Mouse (Mus musculus) hindbrain, postnatal 0 days (tissue): ENCODE measurements at regions not wholly inside any gene's neighbourhood (a gene's known extent, or its start where the extent isn't known, plus 50 kb on each side); places are given as distances from the start of the nearest gene placed in this dataset.

Experiments
- ATAC-seq: fragments of 200-750 bp; cut with Nextera tagmentation; 2 replicates; pipeline ENCODE4 v1.8.0; 2017; ENCODE audit warnings: mild to moderate bottlenecking, moderate TSS enrichment, moderate library complexity
- DNase-seq: peaks from one replicate; pipeline ENCODE4 v3.0.0-alpha.2; 2015; ENCODE audit warnings: low spot score
- H3K27ac ChIP-seq: fragments of 300-500 bp; sonication (generic); 2 replicates; pipeline ENCODE4 v1.5.1; 2014; ENCODE audit warnings: mild to moderate bottlenecking
- H3K27me3 ChIP-seq: fragments of 300-500 bp; sonication (generic); 2 replicates; pipeline ENCODE4 v1.6.1; 2014; ENCODE audit warnings: low read length, mixed read lengths; ENCODE audit not compliant: insufficient read depth
- H3K36me3 ChIP-seq: fragments of 300-500 bp; sonication (generic); 2 replicates; pipeline ENCODE4 v1.6.1; 2014; ENCODE audit warnings: low read length, mixed read lengths; ENCODE audit not compliant: insufficient read depth
- H3K4me1 ChIP-seq: fragments of 300-500 bp; sonication (generic); 2 replicates; pipeline ENCODE4 v1.6.1; 2014; ENCODE audit warnings: antibody characterized with exemption, low read length, mixed read lengths; ENCODE audit not compliant: insufficient read depth
- H3K4me2 ChIP-seq: fragments of 300-500 bp; sonication (generic); 2 replicates; pipeline ENCODE4 v1.6.1; 2014; ENCODE audit warnings: low read depth, mild to moderate bottlenecking, low read length, moderate library complexity, mixed read lengths
- H3K4me3 ChIP-seq: fragments of 300-500 bp; sonication (generic); 2 replicates; pipeline ENCODE4 v1.5.1; 2014; ENCODE audit warnings: low read length
- H3K9ac ChIP-seq: fragments of 300-500 bp; sonication (generic); replicated peaks from 2 replicates; pipeline ENCODE4 v1.6.1; 2014; ENCODE audit warnings: mild to moderate bottlenecking, low read length, moderate library complexity, mixed read lengths
- H3K9me3 ChIP-seq: fragments of 300-500 bp; sonication (generic); 2 replicates; pipeline ENCODE4 v1.6.1; 2016; ENCODE audit warnings: low read length, mixed read lengths
- CTCF ChIP-seq: IDR thresholded peaks from 2 replicates; pipeline ENCODE4 v1.5.1; 2016; ENCODE audit warnings: antibody characterized with exemption, control low read depth, low read depth
- WGBS: fragments of 180-500 bp; shearing (Covaris S2); extraction: QIAGEN DNeasy Blood & Tissue Kit; methylation state at CpG from one replicate; pipeline ENCODE4 v1.1.7; 2014; 5-methylcytosine and 5-hydroxymethylcytosine counted together

- H3K27me3 ChIP-seq, result no peaks in the 10 kb centered on the region
- no peak for TF ChIP-seq CTCF
- H3K9me3 ChIP-seq, result no peaks in the 10 kb centered on the region
- H3K4me2 ChIP-seq, result no peak overlapping the region
- H3K36me3 ChIP-seq, result no peaks in the 10 kb centered on the region
- no peaks in the 10 kb centered on the region for H3K4me1 ChIP-seq
- no peak overlapping the region for H3K9ac ChIP-seq
- H3K27ac ChIP-seq, result no peak overlapping the region
- ATAC-seq, result no peak
- H3K4me3 ChIP-seq, result no peak overlapping the region
- DNase-seq, result no peak
- WGBS, result 83% methylated on average over 1 of the region's 1 CpGs
These were observed 52.4 kb upstream of the Plxna2 start for GRCm38 (mm10) chr1:194565574-194565973.

DNA sequence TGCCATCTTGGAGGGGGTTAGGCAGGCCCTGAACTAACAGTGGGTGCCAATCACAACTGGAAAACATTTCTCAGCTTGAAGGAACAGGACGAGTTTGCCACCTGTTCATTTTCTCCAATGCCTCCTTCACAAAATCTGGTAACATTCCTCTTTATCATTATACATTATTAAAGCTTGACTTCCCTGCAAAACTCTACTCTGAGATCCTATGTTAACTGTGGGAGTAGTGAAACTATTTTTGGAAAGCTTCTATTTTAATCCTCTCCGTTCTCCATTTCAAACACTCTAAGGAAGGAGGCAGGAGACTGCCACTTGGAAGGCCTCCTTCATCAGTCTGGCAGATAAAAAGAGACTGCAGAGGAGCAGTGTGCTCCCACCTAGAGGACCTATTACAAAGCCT lies 54.1 kb upstream of the Plxna2 start:
- TF ChIP-seq CTCF, result no peak
- no peak overlapping the region for H3K4me2 ChIP-seq
- H3K4me3 ChIP-seq, result no peak overlapping the region
- no peaks in the 10 kb centered on the region for H3K9me3 ChIP-seq
- DNase-seq (no peak), ATAC-seq (no peak)
- no peak overlapping the region for H3K9ac ChIP-seq
- no peaks in the 10 kb centered on the region for H3K27me3 ChIP-seq
- H3K4me1 ChIP-seq, result no peaks in the 10 kb centered on the region
- 53% methylated on average over 2 of the region's 2 CpGs for WGBS
- H3K27ac ChIP-seq, result no peak overlapping the region
- H3K36me3 ChIP-seq, result no peaks in the 10 kb centered on the region

DNA sequence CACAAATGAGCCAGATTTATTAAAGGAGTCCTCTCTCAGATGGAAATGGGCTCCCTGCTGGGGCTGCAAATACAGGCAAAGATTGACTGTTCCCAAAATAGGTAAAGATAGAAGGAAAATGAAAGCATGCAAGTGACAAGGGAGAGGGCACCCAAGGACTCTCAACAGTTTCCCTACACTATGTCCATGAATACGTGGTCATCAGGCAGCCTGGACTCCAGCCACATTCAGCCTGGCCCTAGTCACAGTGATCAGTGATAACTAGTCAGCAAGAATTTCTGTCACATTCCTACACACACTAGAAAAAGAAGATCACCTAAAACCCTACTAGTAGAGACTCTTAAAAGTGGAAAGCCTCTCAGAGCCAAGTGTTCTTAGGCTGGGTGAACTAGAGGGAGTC lies 56.9 kb upstream of the Plxna2 start:
- Histone ChIP-seq H3K27me3 (no peaks in the 10 kb centered on the region), H3K4me3 (no peak overlapping the region), H3K36me3 (no peaks in the 10 kb centered on the region), H3K9ac (no peak overlapping the region), H3K4me1 (no peaks in the 10 kb centered on the region), H3K9me3 (no peaks in the 10 kb centered on the region), H3K27ac (no peak overlapping the region), H3K4me2 (no peak overlapping the region)
- no peak for TF ChIP-seq CTCF
- 60% methylated on average over 1 of the region's 1 CpGs for WGBS
- DNase-seq (no peak), ATAC-seq (no peak)

- Histone ChIP-seq H3K36me3 (no peaks in the 10 kb centered on the region), H3K9ac (no peak overlapping the region), H3K4me3 (no peak overlapping the region), H3K9me3 (no peaks in the 10 kb centered on the region), H3K27me3 (no peaks in the 10 kb centered on the region), H3K27ac (no peak overlapping the region), H3K4me1 (no peaks in the 10 kb centered on the region), H3K4me2 (no peak overlapping the region)
- no peak for ATAC-seq
- TF ChIP-seq CTCF, result no peak
- DNase-seq, result no peak
These were observed 69.4 kb upstream of the Plxna2 start for GRCm38 (mm10) chr1:194548661-194549060.

GRCm38 (mm10) chr1:194548243-194548642 lies 69.8 kb upstream of the Plxna2 start:
- H3K9me3 ChIP-seq, result no peaks in the 10 kb centered on the region
- no peak overlapping the region for H3K9ac ChIP-seq
- no peaks in the 10 kb centered on the region for H3K4me1 ChIP-seq
- ATAC-seq, result no peak
- no peak overlapping the region for H3K27ac ChIP-seq
- no peaks in the 10 kb centered on the region for H3K27me3 ChIP-seq
- 93% methylated on average over 1 of the region's 1 CpGs for WGBS
- TF ChIP-seq CTCF, result no peak
- no peaks in the 10 kb centered on the region for H3K36me3 ChIP-seq
- H3K4me2 ChIP-seq, result no peak overlapping the region
- DNase-seq, result no peak
- no peak overlapping the region for H3K4me3 ChIP-seq

- 84% methylated on average over 2 of the region's 2 CpGs for WGBS
- H3K9me3 ChIP-seq, result no peaks in the 10 kb centered on the region
- no peaks in the 10 kb centered on the region for H3K27me3 ChIP-seq
- ATAC-seq (no peak), DNase-seq (no peak)
- H3K4me3 ChIP-seq, result no peak overlapping the region
- H3K4me1 ChIP-seq, result no peaks in the 10 kb centered on the region
- no peak overlapping the region for H3K4me2 ChIP-seq
- TF ChIP-seq CTCF, result no peak
- no peaks in the 10 kb centered on the region for H3K36me3 ChIP-seq
- no peak overlapping the region for H3K9ac ChIP-seq
- H3K27ac ChIP-seq, result no peak overlapping the region
These were observed 77.1 kb upstream of the Plxna2 start for GRCm38 (mm10) chr1:194540923-194541322.

- Histone ChIP-seq H3K36me3 (no peaks in the 10 kb centered on the region), H3K9ac (no peak overlapping the region), H3K27ac (no peak overlapping the region), H3K9me3 (no peaks in the 10 kb centered on the region), H3K4me1 (no peaks in the 10 kb centered on the region), H3K27me3 (no peaks in the 10 kb centered on the region), H3K4me2 (no peak overlapping the region), H3K4me3 (no peak overlapping the region)
- ATAC-seq, result no peak
- WGBS, result 60% methylated on average over 2 of the region's 2 CpGs
- TF ChIP-seq CTCF, result no peak
- peak; percentile 10 for DNase-seq
These were observed 90.5 kb upstream of the Plxna2 start for GRCm38 (mm10) chr1:194527342-194528165.
